Mouse (Mus musculus) myocyte (in vitro differentiated cells): ENCODE data around the gene Hmga1. TPM values are rescaled to one million over a fixed set of nuclear protein-coding genes. Genes with fewer than 3 reads are reported as not detected.

Experiments
- H3K27me3 ChIP-seq: one replicate; pipeline ENCODE4 v1.6.1; 2011; ENCODE audit not compliant: control insufficient read depth, insufficient read depth, insufficient read length
- H3K36me3 ChIP-seq: one replicate; pipeline ENCODE4 v1.6.1; 2011; ENCODE audit not compliant: control insufficient read depth, insufficient read depth
- H3K4me2 ChIP-seq: one replicate; pipeline ENCODE4 v1.6.1; 2011; ENCODE audit warnings: low read depth, control low read depth
- H3K4me3 ChIP-seq: one replicate; pipeline ENCODE4 v1.5.1; 2011; ENCODE audit warnings: mild to moderate bottlenecking, control low read depth, moderate library complexity
- H3K79me2 ChIP-seq: one replicate; pipeline ENCODE4 v1.6.1; 2011; ENCODE audit not compliant: control insufficient read depth, insufficient read depth
- H3ac ChIP-seq: one replicate; pipeline ENCODE4 v1.6.1; 2011; ENCODE audit not compliant: control insufficient read depth, insufficient read length
- CEBPB ChIP-seq: IDR thresholded peaks from 2 replicates; pipeline ENCODE4 v1.6.1; 2011; ENCODE audit warnings: mild to moderate bottlenecking, moderate library complexity; ENCODE audit not compliant: poor library complexity, insufficient read depth, severe bottlenecking
- E2F4 ChIP-seq: IDR thresholded peaks from one replicate; pipeline ENCODE4 v1.6.1; 2011; ENCODE audit warnings: mild to moderate bottlenecking, control low read depth, moderate library complexity; ENCODE audit not compliant: insufficient read depth
- MAX ChIP-seq: IDR thresholded peaks from one replicate; pipeline ENCODE4 v1.6.1; 2011; ENCODE audit warnings: low read depth, mild to moderate bottlenecking, control low read depth
- MYOD1 ChIP-seq, 3 experiments: IDR thresholded peaks; one replicate each; pipeline ENCODE4 v1.6.1; 2011; ENCODE audit warnings: control low read depth in 2 of 3, low read depth in 2 of 3, mild to moderate bottlenecking in 2 of 3, moderate library complexity in 1 of 3; ENCODE audit not compliant: insufficient read length in 2 of 3, control insufficient read depth in 1 of 3
- MYOG ChIP-seq, 3 experiments: IDR thresholded peaks; one replicate each; pipeline ENCODE4 v1.6.1; 2011; ENCODE audit warnings: control low read depth in 2 of 3, low read depth in 2 of 3, mild to moderate bottlenecking in 2 of 3; ENCODE audit not compliant: insufficient read length in 2 of 3, control insufficient read depth in 1 of 3, insufficient read depth in 1 of 3
- POLR2A ChIP-seq: IDR thresholded peaks from one replicate; pipeline ENCODE4 v1.6.1; 2011; ENCODE audit warnings: low read depth, mild to moderate bottlenecking, control low read depth, moderate library complexity; ENCODE audit not compliant: insufficient read length
- POLR2AphosphoS2 ChIP-seq: IDR thresholded peaks from one replicate; pipeline ENCODE4 v1.6.1; 2011; ENCODE audit warnings: low read depth, control low read depth; ENCODE audit not compliant: insufficient read length
- REST ChIP-seq: IDR thresholded peaks from one replicate; pipeline ENCODE4 v1.6.1; 2011; ENCODE audit warnings: mild to moderate bottlenecking, control low read depth, moderate library complexity; ENCODE audit not compliant: insufficient read depth, insufficient read length
- SRF ChIP-seq: IDR thresholded peaks from one replicate; pipeline ENCODE4 v1.6.1; 2011; ENCODE audit warnings: low read depth; ENCODE audit not compliant: control insufficient read depth, insufficient read length
- TCF12 ChIP-seq: IDR thresholded peaks from one replicate; pipeline ENCODE4 v1.6.1; 2011; ENCODE audit warnings: mild to moderate bottlenecking, control low read depth; ENCODE audit not compliant: poor library complexity, insufficient read depth, severe bottlenecking
- TCF3 ChIP-seq: IDR thresholded peaks from one replicate; pipeline ENCODE4 v1.6.1; 2011; ENCODE audit warnings: low read depth, control low read depth; ENCODE audit not compliant: insufficient read length
- USF1 ChIP-seq: IDR thresholded peaks from one replicate; pipeline ENCODE4 v1.6.1; 2011; ENCODE audit warnings: low read depth, mild to moderate bottlenecking, control low read depth, moderate library complexity
- polyA plus RNA-seq: library from polyadenylated mRNA; unstranded; fragments of >200 nt; fragmentation: generic; extraction: Trizol; gene quantifications from one replicate; pipeline ENCODE4 v1.2.1, GENCODE M21; 2012; ENCODE audit warnings: missing spikeins

Gene Hmga1
- polyA plus RNA-seq, 1 experiment = 60.9 TPM

GRCm38 (mm10) chr17:27508513-27508912 lies 47.8 kb upstream of the Hmga1 start:
- Histone ChIP-seq H3ac (no peak overlapping the region), H3K79me2 (no peaks in the 10 kb centered on the region), H3K36me3 (no peaks in the 10 kb centered on the region), H3K4me3 (no peak overlapping the region), H3K4me2 (no peak overlapping the region), H3K27me3 (peaks cover 76% of the 10 kb centered on the region)
- no peak for TF ChIP-seq E2F4
- no peak for TF ChIP-seq MYOG (IDR thresholded peaks at IDR 0.05; ENCODE audit: control insufficient read depth in 1 of 3, insufficient read depth in 1 of 3, insufficient read length in 2 of 3, low read depth in 2 of 3)
- no peak for TF ChIP-seq SRF
- TF ChIP-seq MYOD1 (IDR thresholded peaks at IDR 0.05; ENCODE audit: control insufficient read depth in 1 of 3, insufficient read length in 2 of 3, low read depth in 2 of 3) = no peak
- no peak for TF ChIP-seq POLR2AphosphoS2

- H3K4me3 ChIP-seq = no peak overlapping the region
- no peaks in the 10 kb centered on the region for H3K79me2 ChIP-seq
- H3K4me2 ChIP-seq = no peak overlapping the region
- peaks cover 77% of the 10 kb centered on the region for H3K27me3 ChIP-seq
- no peaks in the 10 kb centered on the region for H3K36me3 ChIP-seq
- TF ChIP-seq MYOG (IDR thresholded peaks at IDR 0.05; ENCODE audit: control insufficient read depth in 1 of 3, insufficient read depth in 1 of 3, insufficient read length in 2 of 3, low read depth in 2 of 3) (no peak), POLR2AphosphoS2 (no peak), CEBPB (no peak), TCF12 (no peak), MYOD1 (IDR thresholded peaks at IDR 0.05; ENCODE audit: control insufficient read depth in 1 of 3, insufficient read length in 2 of 3, low read depth in 2 of 3) (no peak), TCF3 (no peak), USF1 (no peak), SRF (no peak), REST (no peak), E2F4 (no peak), MAX (no peak), POLR2A (no peak)
- no peak overlapping the region for H3ac ChIP-seq
Observed at GRCm38 (mm10) chr17:27509056-27509455, 47.2 kb upstream of the Hmga1 start.

GRCm38 (mm10) chr17:27510258-27511124 lies 45.8 kb upstream of the Hmga1 start:
- Histone ChIP-seq H3K4me2 (no peak overlapping the region), H3K4me3 (no peak overlapping the region), H3K79me2 (no peaks in the 10 kb centered on the region), H3K36me3 (no peaks in the 10 kb centered on the region), H3K27me3 (peaks cover 88% of the 10 kb centered on the region), H3ac (no peak overlapping the region)
- TF ChIP-seq POLR2AphosphoS2 = no peak
- TF ChIP-seq MYOD1 (IDR thresholded peaks at IDR 0.05; ENCODE audit: control insufficient read depth in 1 of 3, insufficient read length in 2 of 3, low read depth in 2 of 3) = no peak
- TF ChIP-seq REST = no peak
- TF ChIP-seq MYOG (IDR thresholded peaks at IDR 0.05; ENCODE audit: control insufficient read depth in 1 of 3, insufficient read depth in 1 of 3, insufficient read length in 2 of 3, low read depth in 2 of 3) = no peak
- TF ChIP-seq MAX = no peak
- no peak for TF ChIP-seq SRF
- TF ChIP-seq CEBPB = no peak
- no peak for TF ChIP-seq USF1
- no peak for TF ChIP-seq TCF12
- no peak for TF ChIP-seq E2F4
- no peak for TF ChIP-seq POLR2A
- no peak for TF ChIP-seq TCF3

- Histone ChIP-seq H3K4me3 (no peak overlapping the region), H3ac (no peak overlapping the region), H3K36me3 (no peaks in the 10 kb centered on the region), H3K79me2 (no peaks in the 10 kb centered on the region), H3K27me3 (peaks cover 95% of the 10 kb centered on the region), H3K4me2 (no peak overlapping the region)
- TF ChIP-seq MAX = no peak
- TF ChIP-seq POLR2AphosphoS2 = no peak
- TF ChIP-seq REST = no peak
- no peak for TF ChIP-seq POLR2A
- no peak for TF ChIP-seq MYOD1 (IDR thresholded peaks at IDR 0.05; ENCODE audit: control insufficient read depth in 1 of 3, insufficient read length in 2 of 3, low read depth in 2 of 3)
- TF ChIP-seq MYOG (IDR thresholded peaks at IDR 0.05; ENCODE audit: control insufficient read depth in 1 of 3, insufficient read depth in 1 of 3, insufficient read length in 2 of 3, low read depth in 2 of 3) = no peak
- no peak for TF ChIP-seq SRF
- TF ChIP-seq E2F4 = no peak
- TF ChIP-seq USF1 = no peak
- no peak for TF ChIP-seq TCF3
- TF ChIP-seq CEBPB = no peak
- no peak for TF ChIP-seq TCF12
Observed at GRCm38 (mm10) chr17:27511125-27511735, 45.1 kb upstream of the Hmga1 start.
